Mouse (Mus musculus) limb, embryonic 11.5 days (tissue): ENCODE results near the gene Vwde. TPM values are rescaled to one million over a fixed set of nuclear protein-coding genes. Genes with fewer than 3 reads are reported as not detected.

Source experiments
- ATAC-seq: fragments of 200-750 bp; cut with Nextera tagmentation; 2 replicates; pipeline ENCODE4 v1.8.0; 2017; ENCODE audit warnings: low read depth; ENCODE audit not compliant: insufficient number of reproducible peaks, low FRiP score, low TSS enrichment
- DNase-seq: peaks from one replicate; pipeline ENCODE4 v3.0.0-alpha.2; 2015; ENCODE audit warnings: low spot score
- H3K27ac ChIP-seq: fragments of 300-500 bp; sonication (generic); replicated peaks from 2 replicates; pipeline ENCODE4 v1.5.1; 2014; ENCODE audit warnings: low read depth, mild to moderate bottlenecking, low read length
- H3K27me3 ChIP-seq: fragments of 300-500 bp; sonication (generic); 2 replicates; pipeline ENCODE4 v1.6.1; 2014; ENCODE audit warnings: mild to moderate bottlenecking, low read length, mixed read lengths; ENCODE audit not compliant: control insufficient read depth, insufficient read depth
- H3K36me3 ChIP-seq: fragments of 300-500 bp; sonication (generic); 2 replicates; pipeline ENCODE4 v1.6.1; 2014; ENCODE audit warnings: mild to moderate bottlenecking, low read length, moderate library complexity, mixed read lengths; ENCODE audit not compliant: control insufficient read depth, insufficient read depth
- H3K4me1 ChIP-seq: fragments of 300-500 bp; sonication (generic); 2 replicates; pipeline ENCODE4 v1.6.1; 2014; ENCODE audit warnings: low read length, mixed read lengths; ENCODE audit not compliant: control insufficient read depth, insufficient read depth
- H3K4me2 ChIP-seq: fragments of 300-500 bp; sonication (generic); 2 replicates; pipeline ENCODE4 v1.6.1; 2014; ENCODE audit warnings: low read depth, mild to moderate bottlenecking, moderate library complexity; ENCODE audit not compliant: severe bottlenecking
- H3K4me3 ChIP-seq: fragments of 300-500 bp; sonication (generic); 2 replicates; pipeline ENCODE4 v1.5.1; 2014; ENCODE audit warnings: low read depth, low read length
- H3K9ac ChIP-seq: fragments of 300-500 bp; sonication (generic); 2 replicates; pipeline ENCODE4 v1.6.1; 2014; ENCODE audit warnings: mild to moderate bottlenecking, low read length
- H3K9me3 ChIP-seq: fragments of 300-500 bp; sonication (generic); 2 replicates; pipeline ENCODE4 v1.6.1; 2016; ENCODE audit warnings: low read length; ENCODE audit not compliant: control insufficient read depth
- WGBS: fragments of 180-500 bp; shearing (Covaris S2); extraction: QIAGEN DNeasy Blood & Tissue Kit; methylation state at CpG from one replicate; pipeline ENCODE4 v1.1.7; 2014; 5-methylcytosine and 5-hydroxymethylcytosine counted together
- polyA plus RNA-seq: library from polyadenylated mRNA; unstranded; fragments of >200 nt; fragmentation: Nextera tagmentation; extraction: Ambion mirVana; gene quantifications from 2 replicates; pipeline ENCODE4 v1.2.1, GENCODE M21; 2014

The Vwde gene
- polyA plus RNA-seq, 1 experiment from 2014 or later = 0.51 TPM

DNA sequence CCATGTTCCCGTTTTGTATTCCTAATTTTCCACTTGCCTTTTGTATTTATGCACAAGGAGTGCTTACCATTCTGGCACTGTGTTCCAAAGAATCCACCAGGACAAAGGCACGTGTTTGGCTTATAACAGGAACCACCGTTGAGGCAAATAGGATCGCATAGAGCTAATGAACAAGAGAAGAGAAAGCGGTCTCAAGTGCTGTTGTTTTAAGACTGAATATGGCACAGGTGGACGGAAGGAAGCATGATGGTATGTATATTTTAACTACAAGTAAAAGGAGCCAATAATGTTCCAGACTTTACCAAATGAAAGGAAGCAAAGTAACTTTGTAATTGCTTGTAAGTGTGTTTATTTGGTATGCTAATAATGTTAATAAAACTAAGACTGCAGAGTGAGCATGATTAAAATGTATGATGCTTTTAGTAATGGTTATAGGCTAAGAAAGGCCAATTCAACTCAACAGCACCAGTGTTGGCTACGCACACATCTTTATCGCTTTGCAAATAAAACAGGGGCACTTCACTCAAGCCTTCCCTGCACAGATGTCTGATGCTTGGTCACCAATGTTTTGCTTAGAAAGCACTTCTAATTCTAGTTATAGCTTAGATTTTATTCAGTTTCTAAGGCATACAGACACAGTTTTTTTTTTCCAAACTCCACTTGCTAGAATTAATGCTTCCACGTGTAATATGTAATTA, 58.4 kb downstream of the Vwde start:
- Histone ChIP-seq H3K27me3 (no peaks in the 10 kb centered on the region), H3K4me1 (no peaks in the 10 kb centered on the region), H3K4me3 (no peak overlapping the region), H3K27ac (no peak overlapping the region), H3K9ac (no peak overlapping the region), H3K36me3 (no peaks in the 10 kb centered on the region), H3K9me3 (no peaks in the 10 kb centered on the region), H3K4me2 (no peak overlapping the region)
- DNase-seq = no peak
- 88% methylated on average over 9 of the region's 9 CpGs for WGBS
- ATAC-seq = no peak

DNA sequence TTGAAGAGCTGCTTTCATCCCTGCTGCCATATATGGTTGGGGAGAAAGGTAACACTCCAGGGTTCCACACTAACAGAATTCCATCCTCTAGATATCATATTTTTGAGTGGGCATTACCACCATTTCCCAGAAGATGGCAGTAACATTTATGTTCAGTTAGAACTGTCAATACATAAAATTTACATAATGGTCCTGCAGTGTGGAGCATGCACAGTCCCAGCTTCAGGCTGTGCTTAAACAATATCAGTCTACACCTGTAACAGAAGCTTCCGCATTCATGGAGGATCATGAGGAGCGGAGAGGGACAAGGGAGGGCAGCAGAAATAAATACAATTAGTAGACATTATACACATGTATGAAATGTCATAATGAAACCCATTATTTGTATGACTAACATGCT, 65.3 kb downstream of the Vwde start:
- Histone ChIP-seq H3K4me1 (no peaks in the 10 kb centered on the region), H3K27ac (no peak overlapping the region), H3K27me3 (no peaks in the 10 kb centered on the region), H3K4me2 (no peak overlapping the region), H3K9ac (no peak overlapping the region), H3K4me3 (no peak overlapping the region), H3K9me3 (no peaks in the 10 kb centered on the region), H3K36me3 (no peaks in the 10 kb centered on the region)
- DNase-seq = no peak
- ATAC-seq = no peak
- WGBS = 94% methylated on average over 2 of the region's 2 CpGs

DNA sequence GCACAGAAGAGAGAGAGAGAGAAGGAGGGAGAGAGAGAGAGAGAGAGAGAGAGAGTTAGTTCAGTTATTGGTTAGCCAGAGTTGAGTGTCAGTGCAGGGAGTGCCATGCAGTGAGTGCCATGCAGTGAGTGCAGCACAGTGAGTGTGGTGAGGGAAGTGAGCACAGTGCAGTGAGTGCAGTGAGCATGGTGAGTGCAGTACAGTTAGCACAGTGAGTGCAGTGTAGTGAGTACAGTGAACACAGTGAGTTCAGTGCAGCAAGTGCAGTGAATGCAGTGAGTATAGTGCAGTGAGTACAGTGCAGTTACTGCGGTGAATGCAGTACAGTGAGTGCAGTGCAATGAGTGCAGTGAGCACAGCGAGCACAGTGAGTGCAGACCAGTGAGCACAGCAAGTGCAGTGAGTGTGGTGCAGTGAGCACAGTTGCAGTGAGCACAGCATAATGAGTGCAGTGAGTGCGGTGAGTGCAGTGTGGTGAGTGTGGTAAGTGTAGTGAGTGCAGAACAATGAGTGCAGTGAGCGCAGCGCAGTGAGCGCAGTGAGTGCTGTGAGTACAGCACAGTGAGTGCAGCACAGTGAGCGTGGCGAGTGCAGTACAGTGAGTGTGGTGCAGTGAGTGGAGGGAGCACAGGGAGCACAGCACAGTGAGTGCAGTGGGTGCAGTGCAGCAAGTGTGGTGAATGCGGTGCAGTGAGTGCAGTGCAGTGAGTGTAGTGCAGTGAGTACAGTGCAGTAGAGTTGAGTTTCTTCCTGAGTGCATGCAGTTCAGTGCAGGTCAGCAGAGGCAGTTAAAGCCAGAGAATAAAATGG, 70.7 kb downstream of the Vwde start:
- Histone ChIP-seq H3K27me3 (no peaks in the 10 kb centered on the region), H3K4me3 (no peak overlapping the region), H3K9ac (no peak overlapping the region), H3K9me3 (no peaks in the 10 kb centered on the region), H3K4me2 (no peak overlapping the region), H3K4me1 (no peaks in the 10 kb centered on the region), H3K27ac (no peak overlapping the region), H3K36me3 (no peaks in the 10 kb centered on the region)
- ATAC-seq (no peak), DNase-seq (no peak)
- WGBS = 95% methylated on average over 9 of the region's 9 CpGs

DNA sequence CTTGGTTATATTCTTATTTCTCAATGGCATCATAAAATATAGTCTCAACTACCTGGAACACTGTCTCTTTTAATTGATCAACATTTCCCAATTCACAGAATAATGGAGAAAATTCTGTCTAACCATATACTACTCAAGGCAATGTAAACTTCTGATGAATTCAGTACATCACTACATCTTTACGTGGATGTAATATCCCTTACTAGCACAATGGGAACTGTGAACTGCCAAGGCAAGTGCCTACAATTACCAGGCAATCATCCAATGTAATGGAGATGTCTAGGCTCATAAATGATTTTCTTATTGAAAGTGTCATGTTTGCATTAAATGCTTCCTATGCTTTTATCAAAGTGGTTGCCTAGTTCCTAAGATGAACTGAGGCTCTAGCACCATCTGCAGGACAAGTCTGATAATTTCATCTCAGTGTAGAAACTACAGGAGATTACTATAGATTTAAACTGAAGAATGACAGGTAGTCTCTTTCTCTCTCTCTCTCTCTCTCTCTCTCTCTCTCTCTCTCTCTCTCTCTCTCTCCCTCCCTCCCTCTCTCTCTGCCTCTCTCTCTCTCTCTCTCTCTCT, 72.6 kb downstream of the Vwde start:
- WGBS = 67% methylated on average over 1 of the region's 1 CpGs
- DNase-seq (peak; percentile 29), ATAC-seq (no peak)
- Histone ChIP-seq H3K4me3 (no peak overlapping the region), H3K9me3 (no peaks in the 10 kb centered on the region), H3K9ac (no peak overlapping the region), H3K27ac (no peak overlapping the region), H3K36me3 (no peaks in the 10 kb centered on the region), H3K4me2 (no peak overlapping the region), H3K27me3 (no peaks in the 10 kb centered on the region), H3K4me1 (no peaks in the 10 kb centered on the region)

DNA sequence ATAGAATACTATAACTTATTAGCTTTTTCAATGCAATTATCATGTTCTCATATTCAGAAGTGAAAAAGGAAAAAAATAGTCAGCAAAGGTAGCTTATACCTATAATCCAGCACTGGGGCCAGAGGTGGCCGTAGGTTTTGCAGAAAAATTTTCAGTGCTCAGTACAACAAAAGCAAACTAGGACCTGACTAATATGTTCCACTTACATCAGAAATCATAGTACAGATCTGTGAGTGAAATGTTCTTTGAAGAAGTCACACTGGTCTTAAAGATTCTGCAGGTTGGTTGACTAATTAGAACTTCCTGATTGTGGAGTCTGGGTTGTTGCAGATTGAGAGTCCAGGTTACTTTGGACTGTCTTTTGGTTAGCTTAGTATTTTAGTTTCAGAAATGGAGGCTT, 87.5 kb downstream of the Vwde start:
- ATAC-seq (no peak), DNase-seq (no peak)
- no peaks in the 10 kb centered on the region for H3K4me1 ChIP-seq
- H3K36me3 ChIP-seq = no peaks in the 10 kb centered on the region
- no peak overlapping the region for H3K9ac ChIP-seq
- H3K4me2 ChIP-seq = no peak overlapping the region
- H3K9me3 ChIP-seq = no peaks in the 10 kb centered on the region
- H3K4me3 ChIP-seq = no peak overlapping the region
- WGBS = 98% methylated on average over 1 of the region's 1 CpGs
- no peak overlapping the region for H3K27ac ChIP-seq
- no peaks in the 10 kb centered on the region for H3K27me3 ChIP-seq

DNA sequence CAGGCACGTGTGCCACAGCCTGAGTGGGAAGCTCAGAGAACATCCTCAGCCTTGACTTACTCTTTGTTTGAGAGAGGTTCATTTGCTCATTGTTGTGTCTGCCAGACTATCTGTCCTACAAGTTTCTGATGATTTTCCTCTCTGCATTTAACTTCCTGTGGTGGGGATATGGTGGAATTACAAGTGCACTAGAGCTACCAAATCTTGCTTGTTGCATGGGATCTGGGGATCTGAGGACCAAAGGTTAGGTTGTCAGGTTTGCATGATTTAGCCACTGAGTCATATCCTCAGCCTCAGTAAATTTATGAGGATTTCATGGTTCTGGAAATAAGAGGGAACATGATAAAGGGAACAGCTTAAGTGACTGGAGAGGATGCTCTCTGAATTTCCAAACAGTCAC, 116.1 kb downstream of the Vwde start:
- Histone ChIP-seq H3K4me1 (no peaks in the 10 kb centered on the region), H3K4me3 (no peak overlapping the region), H3K36me3 (no peaks in the 10 kb centered on the region), H3K27ac (no peak overlapping the region), H3K9me3 (no peaks in the 10 kb centered on the region), H3K27me3 (no peaks in the 10 kb centered on the region), H3K9ac (no peak overlapping the region), H3K4me2 (no peak overlapping the region)
- ATAC-seq = no peak
- DNase-seq = no peak
- WGBS = 80% methylated on average over 1 of the region's 1 CpGs

Other genes starting within 250 kb of the Vwde start
- gene Tmem106b, start 155.2 kb downstream of the Vwde start, polyA plus RNA-seq = 25.4 and 26.6 TPM in 2 replicates